Mouse (Mus musculus) MEL (cell line): ENCODE measurements around the gene Zfp664.
A peak's percentile ranks its signal among the peaks of the same experiment; 100 is the strongest.

Experiments
- CTCF ChIP-seq, 3 experiments: IDR thresholded peaks in 2 of 3; conservative IDR thresholded peaks in 1 of 3; 2 replicates each; pipeline ENCODE4 v1.5.1; 2011 to 2012; ENCODE audit warnings: low read length in 3 of 3, low read depth in 2 of 3, mild to moderate bottlenecking in 2 of 3, improper control_type of control experiment in 1 of 3, inconsistent platforms in 1 of 3, mixed read lengths in 1 of 3, moderate library complexity in 1 of 3; ENCODE audit not compliant: control insufficient read depth in 1 of 3, insufficient read depth in 1 of 3, poor library complexity in 1 of 3, severe bottlenecking in 1 of 3
- E2F4 ChIP-seq: IDR thresholded peaks from 2 replicates; pipeline ENCODE4 v1.6.1; 2011; ENCODE audit warnings: low read depth, low read length, improper control_type of control experiment, borderline replicate concordance
- EP300 ChIP-seq, 2 experiments: IDR thresholded peaks; 2 replicates each; pipeline ENCODE4 v1.6.1; 2011; ENCODE audit warnings: improper control_type of control experiment in 2 of 2, low read length in 2 of 2, low read depth in 1 of 2, mild to moderate bottlenecking in 1 of 2
- GABPA ChIP-seq: IDR thresholded peaks from 2 replicates; pipeline ENCODE4 v1.6.1; 2012; ENCODE audit warnings: low read depth, mild to moderate bottlenecking, inconsistent platforms, low read length, improper control_type of control experiment, moderate library complexity
- MYC ChIP-seq: IDR thresholded peaks from 2 replicates; pipeline ENCODE4 v1.6.1; 2011; ENCODE audit warnings: low read depth, mild to moderate bottlenecking, low read length, improper control_type of control experiment, moderate library complexity
- POLR2A ChIP-seq, 2 experiments: IDR thresholded peaks; 2 replicates each; pipeline ENCODE4 v1.6.1; 2011 to 2012; ENCODE audit warnings: low read length in 2 of 2, mild to moderate bottlenecking in 2 of 2, control low read depth in 1 of 2, improper control_type of control experiment in 1 of 2, low read depth in 1 of 2, moderate library complexity in 1 of 2; ENCODE audit not compliant: control insufficient read depth in 1 of 2, insufficient read depth in 1 of 2, poor library complexity in 1 of 2
- TCF12 ChIP-seq: IDR thresholded peaks from 2 replicates; pipeline ENCODE4 v1.6.1; 2014; ENCODE audit warnings: low read depth, mild to moderate bottlenecking, inconsistent platforms, low read length, improper control_type of control experiment, moderate library complexity

DNA sequence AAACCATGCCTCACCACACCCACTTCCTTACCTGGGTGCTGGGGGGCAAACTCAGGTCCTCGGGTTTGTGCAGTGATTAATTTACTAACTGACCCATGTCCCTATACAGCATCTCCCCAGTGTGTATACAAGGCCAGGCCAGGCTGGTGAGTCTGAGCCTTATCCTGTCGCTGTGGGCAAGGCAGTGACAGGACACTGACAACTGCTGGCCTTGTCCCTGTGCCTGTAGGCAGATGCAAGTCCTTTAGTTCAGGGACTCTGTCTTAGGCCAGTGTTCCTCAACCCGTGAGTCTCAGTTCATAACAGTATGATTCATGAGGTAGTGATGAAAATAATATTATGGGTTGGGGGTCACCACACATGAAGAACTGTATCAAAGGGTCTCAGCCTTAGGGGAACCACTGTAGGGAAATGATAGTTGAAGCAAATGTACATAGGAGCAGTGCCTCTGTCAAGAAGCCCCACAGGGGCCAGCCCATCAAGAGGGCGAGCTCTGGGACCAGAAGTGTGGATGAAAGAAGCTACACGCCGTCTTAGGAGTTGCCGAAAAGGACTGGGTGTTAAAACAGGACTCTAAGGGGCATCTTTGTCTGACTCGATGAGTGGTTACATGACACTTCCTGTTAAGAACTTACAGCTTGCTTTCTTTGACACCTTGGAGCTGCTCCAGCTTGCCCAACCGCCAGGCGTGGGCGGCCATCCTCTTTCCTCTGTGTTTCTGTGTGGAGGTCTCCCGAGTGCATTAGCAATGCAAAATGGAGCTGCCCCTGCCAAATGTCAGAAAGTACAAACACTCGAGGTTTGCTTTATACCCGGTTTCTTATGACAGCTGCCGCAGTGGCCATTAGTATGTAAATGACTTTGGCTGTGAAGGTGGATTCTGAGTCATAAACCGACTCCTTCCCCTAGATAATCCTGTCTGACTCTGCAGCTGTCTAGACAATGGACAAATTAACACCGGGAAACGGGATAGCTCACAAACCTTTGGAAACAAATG, 60.2 kb downstream of the Zfp664 start:
- TF ChIP-seq TCF12 (no peak), E2F4 (no peak), EP300 (IDR thresholded peaks at IDR 0.05; ENCODE audit: low read depth in 1 of 2, low read length in 2 of 2) (peak; percentile 57 to 72), GABPA (no peak), POLR2A (IDR thresholded peaks at IDR 0.05; ENCODE audit: control insufficient read depth in 1 of 2, insufficient read depth in 1 of 2, low read depth in 1 of 2, low read length in 2 of 2, poor library complexity in 1 of 2) (no peak), CTCF (IDR thresholded peaks at IDR 0.05 in 2 of 3, conservative IDR thresholded peaks at IDR 0.05 in 1 of 3; ENCODE audit: control insufficient read depth in 1 of 3, insufficient read depth in 1 of 3, low read depth in 2 of 3, low read length in 3 of 3, poor library complexity in 1 of 3, severe bottlenecking in 1 of 3) (no peak), MYC (no peak)
